Mouse (Mus musculus): ENCODE data around the gene Tcap.

Gene Tcap

GRCm38 (mm10) chr11:98408872-98409271, 25.3 kb downstream of the Tcap start:
- no peak for DNase-seq (ENCODE audit: extremely low spot score, low read depth, low spot score)

- DNase-seq (ENCODE audit: extremely low spot score, low read depth, low spot score), result no peak
Measured at GRCm38 (mm10) chr11:98409341-98409822, 25.8 kb downstream of the Tcap start.

GRCm38 (mm10) chr11:98412273-98412796, 28.7 kb downstream of the Tcap start, which contains the start of gene Erbb2:
Erbb2 (plus strand) TSS chr11:98412470.
- no peak for DNase-seq (ENCODE audit: extremely low spot score, low read depth, low spot score)

- DNase-seq (ENCODE audit: extremely low spot score, low read depth, low spot score), result no peak
Measured at GRCm38 (mm10) chr11:98412797-98413301, 29.2 kb downstream of the Tcap start.

GRCm38 (mm10) chr11:98413731-98414130, 30.1 kb downstream of the Tcap start:
- DNase-seq (ENCODE audit: extremely low spot score, low read depth, low spot score), result no peak

- no peak for DNase-seq (ENCODE audit: extremely low spot score, low read depth, low spot score)
Measured at GRCm38 (mm10) chr11:98414162-98414561, 30.6 kb downstream of the Tcap start.

GRCm38 (mm10) chr11:98417074-98417473, 33.5 kb downstream of the Tcap start:
- no peak for DNase-seq (ENCODE audit: extremely low spot score, low read depth, low spot score)

GRCm38 (mm10) chr11:98418273-98418672, 34.7 kb downstream of the Tcap start:
- DNase-seq (ENCODE audit: extremely low spot score, low read depth, low spot score), result no peak

- DNase-seq (ENCODE audit: extremely low spot score, low read depth, low spot score), result no peak
Measured at GRCm38 (mm10) chr11:98418939-98419547, 35.4 kb downstream of the Tcap start.

GRCm38 (mm10) chr11:98426592-98426991, 43.0 kb downstream of the Tcap start:
- DNase-seq (ENCODE audit: extremely low spot score, low read depth, low spot score), result no peak

- no peak for DNase-seq (ENCODE audit: extremely low spot score, low read depth, low spot score)
Measured at GRCm38 (mm10) chr11:98428436-98428835, 44.8 kb downstream of the Tcap start.

GRCm38 (mm10) chr11:98431743-98432502, 48.3 kb downstream of the Tcap start:
- no peak for DNase-seq (ENCODE audit: extremely low spot score, low read depth, low spot score)
